Mouse (Mus musculus): ENCODE measurements around the gene Gm9736. TPM values are rescaled to one million over a fixed set of nuclear protein-coding genes. Genes with fewer than 3 reads are reported as not detected.

Gene Gm9736
- total and polyA plus RNA-seq, 3 experiments = not detected

- Histone ChIP-seq H3K4me1 (ENCODE audit: control insufficient read depth in 1 of 2, insufficient read depth in 2 of 2) (no peaks in the 10 kb centered on the region), H3K27me3 (replicated peaks) (peaks cover 34% of the 10 kb centered on the region), H3K4me3 (replicated peaks in 1 of 3; ENCODE audit: low read depth in 2 of 3, low read length in 2 of 3, poor library complexity in 1 of 3) (no peak overlapping the region), H3K9ac (ENCODE audit: insufficient read depth, low read depth) (no peak overlapping the region), H3K4me2 (ENCODE audit: insufficient read depth, low read depth, poor library complexity, severe bottlenecking) (peak overlapping the region; percentile 26; the same call in 1 of the 2 replicates), H3K79me2 (replicated peaks; ENCODE audit: control insufficient read depth, extremely low read depth, insufficient read depth, poor library complexity, severe bottlenecking) (no peaks in the 10 kb centered on the region), H3K27ac (ENCODE audit: insufficient read depth, low read depth) (no peak overlapping the region), H3K36me3 (replicated peaks in 1 of 2; ENCODE audit: control insufficient read depth in 1 of 2, insufficient read depth in 1 of 2, low read length in 1 of 2) (no peaks in the 10 kb centered on the region), H3K9me3 (replicated peaks; ENCODE audit: low read length) (peaks cover 7% of the 10 kb centered on the region)
- TF ChIP-seq EP300 (IDR thresholded peaks at IDR 0.05; ENCODE audit: low read length) (no peak), UBTF (IDR thresholded peaks at IDR 0.05; ENCODE audit: low read depth, low read length) (no peak), ZMIZ1 (IDR thresholded peaks at IDR 0.05; ENCODE audit: low read depth, low read length) (no peak), POLR2AphosphoS2 (IDR thresholded peaks at IDR 0.05; ENCODE audit: low read depth, low read length) (no peak), MEF2A (IDR thresholded peaks at IDR 0.05; ENCODE audit: borderline replicate concordance, low read depth, low read length) (no peak), NRF1 (IDR thresholded peaks at IDR 0.05; ENCODE audit: low read depth, low read length) (no peak), ZKSCAN1 (IDR thresholded peaks at IDR 0.05; ENCODE audit: borderline replicate concordance, low read depth, low read length) (no peak), CTCF (conservative IDR thresholded peaks at IDR 0.05 in 1 of 2, IDR thresholded peaks at IDR 0.05 in 1 of 2; ENCODE audit: low read depth in 2 of 2, low read length in 2 of 2) (peak in 1 of 2 experiments; percentile 51; a peak in 2 of 4 replicates), TBP (conservative IDR thresholded peaks at IDR 0.05; ENCODE audit: low read depth, low read length) (no peak), SMC3 (IDR thresholded peaks at IDR 0.05; ENCODE audit: low read depth, low read length) (peak; percentile 39), NELFE (IDR thresholded peaks at IDR 0.05; ENCODE audit: low read depth, low read length) (no peak), E2F4 (IDR thresholded peaks at IDR 0.05; ENCODE audit: insufficient replicate concordance, low read depth, low read length) (no peak), RAD21 (IDR thresholded peaks at IDR 0.05; ENCODE audit: low read depth, low read length) (peak; percentile 49), BHLHE40 (IDR thresholded peaks at IDR 0.05; ENCODE audit: low read depth, low read length) (no peak), ELF1 (IDR thresholded peaks at IDR 0.05; ENCODE audit: low read depth, low read length) (no peak), ZC3H11A (IDR thresholded peaks at IDR 0.05; ENCODE audit: low read depth, low read length) (no peak), ZNF384 (IDR thresholded peaks at IDR 0.05; ENCODE audit: low read depth, low read length) (no peak), MAZ (IDR thresholded peaks at IDR 0.05; ENCODE audit: low read depth, low read length) (no peak), MXI1 (IDR thresholded peaks at IDR 0.05; ENCODE audit: low read depth, low read length) (no peak), CHD1 (IDR thresholded peaks at IDR 0.05; ENCODE audit: low read depth, low read length) (no peak), POLR2A (IDR thresholded peaks at IDR 0.05; ENCODE audit: low read depth, low read length) (no peak), MAX (IDR thresholded peaks at IDR 0.05; ENCODE audit: low read length) (no peak), HCFC1 (IDR thresholded peaks at IDR 0.05; ENCODE audit: low read depth, low read length) (no peak), MYC (IDR thresholded peaks at IDR 0.05; ENCODE audit: low read depth, low read length) (0 out of 2 replicates have a peak, but pooled peaks have one; percentile 23), JUND (conservative IDR thresholded peaks at IDR 0.05; ENCODE audit: low read depth, low read length) (no peak)
- DNase-seq (ENCODE audit: extremely low read depth) = no peak
- dilution Hi-C loops (cut with MboI; ENCODE audit: extremely low pct_ligation_motif_present, extremely low pct_unique_long_range_greater_than_20kb, low sequenced_read_pairs) (no loop called here), in situ Hi-C loops (cut with MboI; ENCODE audit: low pct_ligation_motif_present, low pct_unique_long_range_greater_than_20kb, low sequenced_read_pairs) (no loop called here)
These were observed 2.3 kb upstream of the Gm9736 start for GRCm38 (mm10) chr10:77753448-77753847.
